ENCODE assay signal across 8 mouse cellular contexts in the genomic region with DNA sequence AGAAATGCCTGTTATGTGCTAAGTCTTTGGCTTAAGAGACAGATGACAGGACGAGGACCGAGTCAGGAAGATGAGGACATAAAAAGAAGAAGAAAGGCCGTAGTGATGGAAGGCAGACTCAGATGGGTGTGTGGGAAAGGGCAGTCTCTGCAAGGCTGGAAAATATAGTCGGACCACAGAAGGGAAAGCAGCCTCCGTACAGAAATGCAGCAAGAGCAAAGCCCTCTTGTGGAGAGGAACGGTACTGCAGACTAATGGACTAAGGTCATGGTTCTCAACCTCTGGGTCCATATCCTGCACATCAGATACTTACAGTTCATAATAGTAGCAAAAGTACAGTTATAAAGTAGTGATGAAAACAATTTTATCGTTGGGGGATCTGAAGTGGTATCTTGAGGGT. TPM values are rescaled to one million over a fixed set of nuclear protein-coding genes. Genes with fewer than 3 reads are reported as not detected.
A peak's percentile ranks its signal among the peaks of the same experiment; 100 is the strongest.
DNase-seq lines count a peak whose midpoint lies in the region; ATAC-seq lines count a peak whose summit lies in the region.

No protein-coding gene starts in this region.

- peak; percentile 52 for ATAC-seq in inflammation-experienced regulatory T-cells, adult 6 months
- peak; percentile 77 for ATAC-seq in megakaryocyte-erythroid progenitor cell, adult 5-6 weeks (replicated peaks; ENCODE audit: low FRiP score, low TSS enrichment, poor library complexity, severe bottlenecking)

- DNase-seq in layer of hippocampus, postnatal 10 days (ENCODE audit: low spot score in 2 of 2), result peak; percentile 54 to 63
- DNase-seq in layer of hippocampus, adult 9-11 months, result no peak
- DNase-seq in CD8-positive naive resting alpha-beta T cell, adult 2 months (ENCODE audit: low read depth in 2 of 2, low spot score in 2 of 2), result peak; percentile 60 to 66
- peak; percentile 47 for DNase-seq in T-cell, adult 2 months (ENCODE audit: low spot score)
- peak; percentile 88 for DNase-seq in embryo, embryonic 10.5 days (ENCODE audit: low spot score)
- DNase-seq in thymus, postnatal 4 days, result peak; percentile 78

RNA-seq across cellular contexts. Expression of a gene that starts 11.7 kb away (rescaled TPM):
- 1 to 10 TPM; 5.7 to 9.5 TPM for total RNA-seq in layer of hippocampus, postnatal 10 days (2021)
- 10 to 100 TPM; 53.0 to 66.8 (median 60.2) TPM for polyA plus RNA-seq in inflammation-experienced regulatory T-cells, adult 6 months (2017; shearing (Covaris generic))
- total RNA-seq in megakaryocyte-erythroid progenitor cell, adult 5-6 weeks (2014; fragmentation: Nextera tagmentation), result 28.5 and 38.6 TPM in 2 replicates
- 5.3 and 6.4 TPM in 2 replicates for total RNA-seq in megakaryocyte-erythroid progenitor cell, adult 5-6 weeks (2017)

RNA-seq across cellular contexts. Expression of a gene that starts 11.9 kb away (rescaled TPM):
- 10 to 100 TPM; 14.9 to 15.6 TPM for total RNA-seq in layer of hippocampus, postnatal 10 days (2021)
- polyA plus RNA-seq in inflammation-experienced regulatory T-cells, adult 6 months (2017; shearing (Covaris generic)), result 1 to 10 TPM in 2 of 3 experiments, not detected in 1; 1.2 to 1.5 TPM
- total RNA-seq in megakaryocyte-erythroid progenitor cell, adult 5-6 weeks (2014; fragmentation: Nextera tagmentation), result 11.7 and 15.0 TPM in 2 replicates
- 14.0 and 15.9 TPM in 2 replicates for total RNA-seq in megakaryocyte-erythroid progenitor cell, adult 5-6 weeks (2017)
